Mouse (Mus musculus) urinary bladder, postnatal 14 days (tissue): ENCODE results near the gene Iqschfp.

Experiments
- DNase-seq: peaks from one replicate; pipeline ENCODE4 v3.0.0; 2021; ENCODE audit warnings: low spot score

The Iqschfp gene

GRCm38 (mm10) chr3:68604962-68605361, 712.9 kb downstream of the Iqschfp start:
- no peak for DNase-seq

GRCm38 (mm10) chr3:68605942-68606603, 714.0 kb downstream of the Iqschfp start:
- no peak for DNase-seq

GRCm38 (mm10) chr3:68606730-68607129, 714.7 kb downstream of the Iqschfp start:
- DNase-seq, result no peak

- DNase-seq, result no peak
Observed at GRCm38 (mm10) chr3:68607336-68607735, 715.3 kb downstream of the Iqschfp start.

GRCm38 (mm10) chr3:68608848-68609497, 716.9 kb downstream of the Iqschfp start:
- no peak for DNase-seq

GRCm38 (mm10) chr3:68610011-68610410, 718.0 kb downstream of the Iqschfp start:
- no peak for DNase-seq

- DNase-seq, result no peak
Observed at GRCm38 (mm10) chr3:68610598-68611261, 718.7 kb downstream of the Iqschfp start.

GRCm38 (mm10) chr3:68615042-68615810, 723.2 kb downstream of the Iqschfp start:
- DNase-seq, result no peak

GRCm38 (mm10) chr3:68616363-68616762, 724.3 kb downstream of the Iqschfp start:
- no peak for DNase-seq

GRCm38 (mm10) chr3:68617708-68618107, 725.7 kb downstream of the Iqschfp start:
- no peak for DNase-seq

GRCm38 (mm10) chr3:68619097-68619496, 727.1 kb downstream of the Iqschfp start:
- DNase-seq, result no peak

GRCm38 (mm10) chr3:68621971-68622370, 729.9 kb downstream of the Iqschfp start:
- DNase-seq, result no peak

- DNase-seq, result no peak
Observed at GRCm38 (mm10) chr3:68623036-68623435, 731.0 kb downstream of the Iqschfp start.

GRCm38 (mm10) chr3:68624471-68624870, 732.4 kb downstream of the Iqschfp start:
- DNase-seq, result no peak

GRCm38 (mm10) chr3:68630261-68630660, 738.2 kb downstream of the Iqschfp start:
- no peak for DNase-seq

- DNase-seq, result no peak
Observed at GRCm38 (mm10) chr3:68630821-68631220, 738.8 kb downstream of the Iqschfp start.

GRCm38 (mm10) chr3:68632714-68633113, 740.7 kb downstream of the Iqschfp start:
- DNase-seq, result no peak

GRCm38 (mm10) chr3:68633577-68633976, 741.5 kb downstream of the Iqschfp start:
- DNase-seq, result no peak

GRCm38 (mm10) chr3:68637960-68638359, 745.9 kb downstream of the Iqschfp start:
- DNase-seq, result no peak

- no peak for DNase-seq
Observed at GRCm38 (mm10) chr3:68638703-68639102, 746.7 kb downstream of the Iqschfp start.

GRCm38 (mm10) chr3:68642935-68643334, 750.9 kb downstream of the Iqschfp start:
- DNase-seq, result no peak

- DNase-seq, result peak; percentile 14
Observed at GRCm38 (mm10) chr3:68646387-68647130, 754.5 kb downstream of the Iqschfp start.
